Mouse (Mus musculus): ENCODE data around the gene Trmt1.

Trmt1 gene

GRCm38 (mm10) chr8:84686191-84687002 lies at the start of gene Trmt1:
Trmt1 (plus strand) TSS chr8:84686307.
- DNase-seq = peak; percentile 41

- no peak for DNase-seq
Observed at GRCm38 (mm10) chr8:84637946-84638554, 48.1 kb upstream of the Trmt1 start.

GRCm38 (mm10) chr8:84638555-84639161 lies 47.4 kb upstream of the Trmt1 start:
- DNase-seq = peak; percentile 70

DNA sequence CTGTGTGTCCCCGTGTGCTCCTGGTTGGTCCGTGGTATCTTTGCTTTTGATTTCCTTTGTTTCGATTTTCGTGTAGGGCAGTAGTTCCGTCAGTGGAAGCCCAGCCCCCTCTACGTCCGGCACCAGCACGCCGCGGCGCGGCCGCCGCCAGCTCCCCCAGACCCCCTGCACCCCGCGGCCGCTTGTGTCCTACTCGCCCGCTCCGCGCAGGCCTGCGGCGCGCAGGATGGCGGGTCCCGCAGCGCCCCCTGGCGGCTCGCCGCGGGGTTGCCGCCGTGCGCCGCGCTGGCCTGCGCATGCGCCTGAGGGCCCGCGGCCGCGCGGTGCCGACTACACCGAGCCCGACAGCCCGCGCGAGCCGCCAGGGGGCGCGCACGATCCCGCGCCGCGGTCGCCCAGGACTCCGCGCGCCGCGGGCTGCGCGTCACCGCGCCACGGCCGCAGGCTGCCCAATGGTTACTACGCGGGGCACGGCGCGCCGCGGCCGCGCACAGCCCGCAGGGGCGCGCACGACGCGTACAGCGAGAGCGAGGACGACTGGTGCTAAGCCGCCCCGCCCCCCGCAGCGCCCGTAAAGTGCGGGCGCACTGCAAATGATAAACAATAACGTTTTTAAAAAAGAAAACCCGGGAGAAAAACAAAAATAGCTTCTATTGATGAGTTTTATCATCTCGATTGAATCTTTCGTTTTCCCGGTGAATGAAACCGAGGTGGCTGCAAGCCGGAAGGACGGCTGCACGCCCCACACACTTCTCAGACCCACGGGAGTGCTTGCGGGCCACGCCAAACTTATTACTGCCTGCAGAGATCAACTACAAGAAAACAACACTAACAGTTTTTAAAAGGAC lies 46.7 kb upstream of the Trmt1 start:
- DNase-seq = peak; percentile 99

GRCm38 (mm10) chr8:84640010-84640588 lies 46.0 kb upstream of the Trmt1 start:
- no peak for DNase-seq

DNA sequence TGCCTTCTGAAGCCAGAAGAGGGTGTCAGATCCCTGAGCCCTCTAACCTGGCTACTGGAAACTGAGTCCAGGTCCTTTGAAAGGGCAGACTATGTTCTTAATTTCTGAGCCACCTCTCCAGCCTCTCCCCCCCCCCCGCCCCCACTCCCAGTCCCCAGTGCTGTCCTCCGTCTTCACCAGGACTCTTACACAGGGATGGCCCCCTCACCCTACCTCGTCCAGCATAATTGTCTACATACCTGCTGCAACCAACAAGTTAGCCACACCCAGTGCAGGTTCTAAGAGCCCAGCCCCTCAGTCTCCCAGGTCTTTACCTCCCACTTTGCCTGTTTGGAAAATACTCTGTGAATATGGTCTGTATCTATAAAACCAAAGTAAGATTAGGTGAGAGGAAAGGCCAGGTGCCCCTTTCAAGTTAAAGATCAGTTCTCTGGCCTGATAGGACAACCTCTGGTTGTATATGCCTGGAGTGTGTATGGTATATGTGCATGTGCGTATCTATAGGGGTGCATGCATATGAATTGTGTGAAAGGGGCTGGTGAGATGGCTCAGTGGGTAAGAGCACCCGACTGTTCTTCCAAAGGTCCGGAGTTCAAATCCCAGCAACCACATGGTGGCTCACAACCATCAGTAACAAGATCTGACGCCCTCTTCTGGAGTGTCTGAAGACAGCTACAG lies 45.4 kb upstream of the Trmt1 start:
- DNase-seq = no peak

GRCm38 (mm10) chr8:84641578-84642361 lies 44.3 kb upstream of the Trmt1 start:
- no peak for DNase-seq

DNA sequence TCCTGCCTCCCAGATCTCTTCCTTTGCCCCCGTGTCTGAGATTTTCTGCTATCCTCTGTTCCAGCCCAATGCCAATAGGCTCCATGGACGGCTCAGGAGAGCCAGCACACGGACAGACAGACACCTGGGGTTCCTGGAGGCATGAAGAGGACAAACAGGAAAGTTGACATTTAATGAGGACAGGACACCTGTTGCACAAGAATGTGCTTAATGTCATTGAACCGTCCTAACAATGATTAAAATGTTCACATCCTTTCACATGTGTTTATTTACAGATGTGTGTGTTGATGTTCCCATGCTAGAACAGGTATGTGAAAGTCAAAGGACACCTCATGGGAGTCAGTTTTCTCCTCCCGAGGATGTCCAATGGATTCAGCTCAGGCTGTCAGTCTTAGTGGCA lies 43.1 kb upstream of the Trmt1 start:
- no peak for DNase-seq

DNA sequence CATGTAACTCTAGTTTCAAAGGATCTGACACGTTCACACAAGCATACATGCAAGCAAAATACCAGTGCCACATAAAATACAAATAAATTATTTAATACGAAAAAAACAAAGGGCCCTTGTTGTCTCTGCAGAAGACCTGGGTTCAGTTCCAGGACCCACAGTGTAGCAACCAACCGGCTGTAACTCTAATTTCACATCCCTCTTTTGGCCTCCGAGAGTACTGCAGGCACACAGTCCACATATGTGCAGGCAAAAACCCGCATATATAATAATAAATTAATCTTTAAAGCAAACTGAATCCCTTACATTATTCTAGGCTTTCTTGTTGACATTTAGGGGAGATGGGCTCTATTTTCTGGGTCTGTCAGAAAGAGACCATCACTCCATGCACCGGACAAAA lies 39.3 kb upstream of the Trmt1 start:
- DNase-seq = no peak

DNA sequence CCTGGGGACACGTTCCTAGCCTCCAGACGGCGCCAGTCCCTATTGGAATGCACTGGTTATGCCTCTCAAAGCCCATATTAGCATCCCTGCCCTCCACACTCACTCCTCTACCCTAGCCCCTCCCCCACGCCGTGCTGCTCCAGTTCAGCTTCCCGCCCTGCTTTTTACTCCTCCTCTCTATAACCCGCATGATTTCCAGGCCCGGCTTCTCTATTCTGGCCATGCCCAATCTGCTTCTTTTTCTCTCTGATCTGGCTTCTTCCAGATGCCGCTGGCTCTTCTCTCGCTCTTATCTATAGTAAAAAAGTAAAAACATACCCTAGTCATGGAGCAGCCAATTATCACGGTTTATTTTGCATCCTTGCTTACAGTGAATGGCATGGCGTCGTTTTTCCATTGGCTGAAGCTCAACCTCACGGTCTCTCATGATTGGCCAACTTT lies 38.6 kb upstream of the Trmt1 start:
- peak; percentile 90 for DNase-seq

DNA sequence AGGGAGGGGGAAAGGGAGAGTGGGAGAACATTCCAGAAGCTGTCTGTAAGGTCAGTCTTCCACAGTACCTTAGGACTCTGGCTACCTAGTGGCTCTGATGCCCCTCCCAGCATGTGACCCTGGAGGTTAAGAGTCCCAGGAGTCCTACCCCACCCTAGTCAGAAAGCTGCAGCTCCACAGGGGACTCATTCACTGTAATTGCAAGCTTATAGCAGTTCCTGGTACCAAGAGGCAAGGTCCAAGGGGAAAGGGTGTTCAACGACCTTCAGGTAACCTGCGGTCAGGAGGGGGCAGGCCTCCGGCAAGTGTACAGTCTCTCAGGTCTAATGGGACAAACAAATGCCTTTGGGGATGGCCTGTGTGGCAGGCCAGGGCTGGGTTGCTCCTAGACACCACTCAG lies 35.9 kb upstream of the Trmt1 start:
- no peak for DNase-seq

DNA sequence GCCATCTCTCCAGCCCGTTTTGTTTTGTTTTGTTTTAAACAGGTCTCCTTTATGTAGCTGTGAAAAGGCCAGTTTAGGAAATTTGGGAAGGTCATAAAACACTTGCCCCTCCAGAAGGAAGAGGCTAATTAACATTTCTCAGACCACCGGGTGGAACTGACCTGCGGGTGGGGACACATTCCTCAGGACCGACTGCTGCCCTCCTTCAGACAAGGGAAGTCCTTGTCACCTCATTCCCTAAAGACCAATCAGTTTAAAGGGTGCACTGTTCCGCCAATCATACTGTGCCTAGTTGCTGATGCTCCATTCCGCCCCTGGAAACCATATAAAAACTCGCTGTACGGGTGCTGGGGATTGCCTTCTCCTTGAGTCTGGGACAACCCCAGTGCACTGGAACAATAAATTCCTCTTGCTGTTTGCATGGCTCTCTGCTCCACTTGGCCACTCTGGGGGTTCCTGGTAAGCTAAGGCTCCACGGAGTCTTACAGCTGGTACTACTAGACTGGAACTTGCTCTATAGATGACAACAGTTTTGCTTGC lies 32.9 kb upstream of the Trmt1 start:
- no peak for DNase-seq

- no peak for DNase-seq
Observed at GRCm38 (mm10) chr8:84654597-84654996, 31.5 kb upstream of the Trmt1 start.

GRCm38 (mm10) chr8:84655336-84656190 lies 30.5 kb upstream of the Trmt1 start:
- DNase-seq = peak; percentile 95

GRCm38 (mm10) chr8:84656191-84656525 lies 29.9 kb upstream of the Trmt1 start:
- peak; percentile 91 for DNase-seq

GRCm38 (mm10) chr8:84656641-84657126 lies 29.4 kb upstream of the Trmt1 start:
- DNase-seq = peak; percentile 91

- no peak for DNase-seq
Observed at GRCm38 (mm10) chr8:84657203-84657602, 28.9 kb upstream of the Trmt1 start.

GRCm38 (mm10) chr8:84657680-84658079 lies 28.4 kb upstream of the Trmt1 start:
- no peak for DNase-seq

DNA sequence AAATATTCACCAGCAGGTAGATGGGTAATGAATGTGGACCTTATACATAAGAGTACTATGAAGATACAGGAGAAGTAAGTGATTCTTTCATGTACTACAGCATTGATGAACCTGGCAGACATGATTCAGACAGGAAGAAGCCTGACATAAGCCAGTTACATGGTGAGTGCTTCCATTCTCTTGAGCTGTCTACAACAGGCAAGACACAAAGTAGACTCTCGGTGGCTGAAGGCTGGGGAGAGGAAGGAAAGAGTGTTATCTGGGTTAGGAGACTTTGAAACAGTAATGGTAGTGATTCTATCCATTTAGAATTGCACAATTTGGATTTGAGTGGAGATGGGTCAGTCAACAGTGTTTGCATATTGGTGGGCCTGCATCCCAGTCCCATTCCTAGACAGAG lies 27.2 kb upstream of the Trmt1 start:
- DNase-seq = no peak

All from embryo, embryonic 11 days (tissue).